Mouse (Mus musculus) ES-E14 (cell line): ENCODE results near the gene Megf9. TPM values are rescaled to one million over a fixed set of nuclear protein-coding genes. Genes with fewer than 3 reads are reported as not detected.

ENCODE experiments used
- DNase-seq: peaks from one replicate; pipeline ENCODE4 v3.0.0-alpha.2; 2013; ENCODE audit warnings: low read depth, low spot score
- H3K27ac ChIP-seq: 2 replicates; pipeline ENCODE4 v1.5.1; 2012; ENCODE audit warnings: low read depth, mild to moderate bottlenecking, low read length, moderate library complexity, mixed read lengths; ENCODE audit not compliant: poor library complexity, insufficient read depth, severe bottlenecking
- H3K36me3 ChIP-seq: 2 replicates; pipeline ENCODE4 v1.6.1; 2012; ENCODE audit warnings: mild to moderate bottlenecking, low read length, moderate library complexity, mixed read lengths; ENCODE audit not compliant: control insufficient read depth, poor library complexity, insufficient read depth, severe bottlenecking
- H3K4me1 ChIP-seq, 2 experiments: fragments of 150-350 bp in 1 of 2; sonication (generic) in 1 of 2; 2 replicates each; pipeline ENCODE4 v1.6.1; 2012; ENCODE audit warnings: low read length in 2 of 2, mild to moderate bottlenecking in 1 of 2, mixed read lengths in 1 of 2; ENCODE audit not compliant: control insufficient read depth in 2 of 2, insufficient read depth in 2 of 2, poor library complexity in 1 of 2
- H3K4me3 ChIP-seq, 2 experiments: fragments of 150-350 bp in 1 of 2; sonication (generic) in 1 of 2; 2 replicates each; pipeline ENCODE4 v1.5.1; 2012; ENCODE audit warnings: low read length in 2 of 2, low read depth in 1 of 2, mild to moderate bottlenecking in 1 of 2, mixed read lengths in 1 of 2; ENCODE audit not compliant: insufficient read depth in 1 of 2, poor library complexity in 1 of 2, severe bottlenecking in 1 of 2
- H3K9ac ChIP-seq: 2 replicates; pipeline ENCODE4 v1.6.1; 2012; ENCODE audit warnings: low read depth, mild to moderate bottlenecking, low read length, mixed read lengths; ENCODE audit not compliant: poor library complexity, insufficient read depth, severe bottlenecking
- H3K9me3 ChIP-seq: fragments of 150-350 bp; sonication (generic); 2 replicates; pipeline ENCODE4 v1.6.1; 2012; ENCODE audit warnings: low read depth, mild to moderate bottlenecking, low read length; ENCODE audit not compliant: control insufficient read depth, insufficient read depth
- CHD2 ChIP-seq: IDR thresholded peaks from 2 replicates; pipeline ENCODE4 v1.6.1; 2014; ENCODE audit warnings: mild to moderate bottlenecking, low read depth, low read length, inconsistent platforms
- HCFC1 ChIP-seq: IDR thresholded peaks from 2 replicates; pipeline ENCODE4 v1.6.1; 2012; ENCODE audit warnings: low read length, inconsistent platforms, borderline replicate concordance; ENCODE audit not compliant: insufficient read depth
- MAFK ChIP-seq: IDR thresholded peaks from 2 replicates; pipeline ENCODE4 v1.6.1; 2014; ENCODE audit warnings: mild to moderate bottlenecking, low read depth, low read length, inconsistent platforms; ENCODE audit not compliant: insufficient read depth
- ZC3H11A ChIP-seq: IDR thresholded peaks from 2 replicates; pipeline ENCODE4 v1.6.1; 2012; ENCODE audit warnings: low read depth, mild to moderate bottlenecking, inconsistent platforms, low read length, borderline replicate concordance
- ZNF384 ChIP-seq: IDR thresholded peaks from 2 replicates; pipeline ENCODE4 v1.6.1; 2012; ENCODE audit warnings: low read depth, low read length, inconsistent platforms
- in situ Hi-C, 2 experiments: fragments of 600-800 bp; cut with MboI; formaldehyde crosslinking; loops; one replicate each; pipeline ENCODE4 v1.15.1; 2025; ENCODE audit warnings: low sequenced_read_pairs in 2 of 2, inconsistent platforms in 1 of 2; ENCODE audit not compliant: unreplicated experiment in 2 of 2
- total RNA-seq: library from RNA; depleted of rRNA; stranded (reverse); fragments of 300-350 nt; gene quantifications from 2 replicates; pipeline ENCODE4 v1.2.3, GENCODE M21; 2012

Megf9 gene
- total RNA-seq, 1 experiment: 2.2 TPM

DNA sequence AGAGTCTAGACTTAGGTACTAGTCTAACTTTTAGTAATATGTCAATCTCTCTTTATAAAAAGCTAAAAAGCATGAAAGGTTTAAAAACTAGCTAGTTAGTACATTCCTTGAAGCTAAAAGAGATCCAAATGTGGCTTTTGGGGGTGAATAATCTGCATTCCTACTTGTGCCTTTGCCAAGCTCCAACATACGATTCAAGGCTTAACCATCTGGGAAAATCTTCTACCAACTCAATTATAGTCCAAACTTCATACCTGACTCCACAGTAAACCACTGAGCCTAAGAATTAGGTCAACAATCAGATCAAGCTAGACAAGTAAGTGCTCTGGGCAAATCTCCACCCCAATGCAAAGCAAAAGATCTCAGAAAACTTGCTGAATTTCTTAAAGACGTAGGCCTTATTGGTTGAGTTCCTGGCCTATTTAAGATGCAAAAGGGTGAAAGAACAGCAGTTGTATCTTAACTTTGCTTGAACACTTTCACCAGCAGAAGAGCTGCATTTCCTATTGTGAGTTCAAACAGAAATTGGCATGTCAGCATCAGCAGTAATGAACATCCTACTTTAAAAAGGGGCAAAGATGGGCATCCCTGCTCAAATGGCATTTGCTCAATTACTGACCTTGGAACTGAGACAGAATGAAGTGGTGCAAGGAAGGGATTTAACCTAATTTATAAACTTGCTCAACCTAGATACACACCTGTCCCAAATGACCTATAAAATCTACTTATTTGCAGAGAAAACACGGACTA, 1.6 kb downstream of the Megf9 start:
- H3K4me3 ChIP-seq: no peak overlapping the region
- no peaks in the 10 kb centered on the region for H3K9me3 ChIP-seq
- TF ChIP-seq MAFK: no peak
- no peak for TF ChIP-seq ZNF384
- no peak for TF ChIP-seq CHD2
- TF ChIP-seq HCFC1: no peak
- no peak for TF ChIP-seq ZC3H11A
- no peak overlapping the region for H3K27ac ChIP-seq
- in situ Hi-C loops: no loop called here
- no peak overlapping the region for H3K9ac ChIP-seq
- no peaks in the 10 kb centered on the region; a peak in 1 of 4 replicates for H3K4me1 ChIP-seq
- H3K36me3 ChIP-seq: no peaks in the 10 kb centered on the region
- DNase-seq: no peak

DNA sequence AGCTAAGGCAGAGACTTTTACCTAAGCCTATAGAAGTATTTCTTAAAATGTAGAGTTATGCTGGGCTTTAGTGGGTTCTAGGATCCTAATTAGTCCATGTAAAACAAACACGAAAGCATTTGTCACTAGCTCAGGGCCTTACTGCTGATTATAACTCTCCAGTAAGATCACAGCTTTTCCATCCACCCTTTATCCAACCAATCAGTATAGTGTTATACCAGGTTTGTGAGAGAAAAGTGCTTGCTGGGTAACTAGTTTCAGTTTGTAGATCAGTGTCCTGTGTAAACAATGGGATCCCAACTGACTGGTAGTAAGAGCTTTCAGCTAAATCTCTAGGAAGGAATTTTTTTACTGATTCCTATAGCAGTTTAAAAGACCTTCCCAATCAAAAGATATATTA, 3.8 kb downstream of the Megf9 start:
- Histone ChIP-seq H3K9me3 (no peaks in the 10 kb centered on the region), H3K27ac (no peak overlapping the region), H3K4me1 (no peaks in the 10 kb centered on the region), H3K4me3 (no peak overlapping the region), H3K9ac (no peak overlapping the region), H3K36me3 (no peaks in the 10 kb centered on the region)
- no peak for DNase-seq
- TF ChIP-seq MAFK: no peak
- no peak for TF ChIP-seq CHD2
- no peak for TF ChIP-seq ZC3H11A
- no peak for TF ChIP-seq HCFC1
- no peak for TF ChIP-seq ZNF384
- in situ Hi-C loops: no loop called here

DNA sequence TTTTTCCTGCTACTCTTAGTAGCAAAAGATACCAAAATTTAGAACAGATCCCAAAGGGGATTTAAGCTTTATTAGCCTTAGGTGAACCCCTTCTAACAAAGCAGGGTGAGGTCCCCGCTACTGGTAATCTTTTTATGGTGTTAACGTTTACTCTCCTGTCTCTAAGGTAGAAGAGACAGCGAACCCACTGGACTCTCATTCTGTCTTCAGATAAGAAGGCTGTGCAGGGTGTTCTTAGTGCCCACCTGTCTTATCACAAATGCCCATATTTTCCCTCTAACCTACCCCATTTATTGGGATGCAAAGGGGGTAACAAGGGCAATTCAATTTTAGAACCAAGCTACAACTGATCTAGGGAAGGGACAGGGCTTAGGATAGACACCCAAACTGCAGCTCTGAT, 6.2 kb downstream of the Megf9 start:
- TF ChIP-seq ZC3H11A (no peak), MAFK (no peak), HCFC1 (no peak), CHD2 (no peak), ZNF384 (no peak)
- Histone ChIP-seq H3K9me3 (no peaks in the 10 kb centered on the region), H3K4me3 (no peak overlapping the region), H3K9ac (no peak overlapping the region), H3K4me1 (no peaks in the 10 kb centered on the region), H3K27ac (no peak overlapping the region), H3K36me3 (no peaks in the 10 kb centered on the region)
- in situ Hi-C loops: no loop called here
- DNase-seq: no peak

DNA sequence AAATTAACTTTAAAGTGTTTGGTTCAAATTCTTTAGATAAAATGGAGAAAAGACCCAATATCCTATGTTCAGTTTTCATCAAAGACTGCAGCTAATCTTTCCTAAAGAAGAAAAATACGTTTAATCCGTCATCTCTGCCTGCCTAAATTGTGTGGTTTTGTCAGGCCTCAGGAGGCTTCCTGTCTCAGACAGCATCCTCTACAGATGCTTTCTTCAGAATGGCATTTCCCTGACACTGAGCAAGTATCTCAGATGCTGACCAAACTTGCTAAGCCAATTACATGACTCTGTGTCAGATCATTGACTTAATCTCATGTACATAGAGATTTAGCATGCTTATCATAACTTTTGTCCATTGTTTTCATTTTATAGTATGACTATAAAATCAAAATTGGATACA, 11.4 kb downstream of the Megf9 start:
- H3K4me1 ChIP-seq: no peaks in the 10 kb centered on the region
- H3K36me3 ChIP-seq: no peaks in the 10 kb centered on the region
- no peak overlapping the region for H3K27ac ChIP-seq
- no peak overlapping the region for H3K9ac ChIP-seq
- TF ChIP-seq HCFC1: no peak
- TF ChIP-seq MAFK: no peak
- TF ChIP-seq ZNF384: no peak
- TF ChIP-seq ZC3H11A: no peak
- DNase-seq: no peak
- in situ Hi-C loops: no loop called here
- H3K4me3 ChIP-seq: no peak overlapping the region
- H3K9me3 ChIP-seq: no peaks in the 10 kb centered on the region
